Mouse (Mus musculus) 3T3-L1 (cell line): ENCODE measurements at regions not wholly inside any gene's neighbourhood (a gene's known extent, or its start where the extent isn't known, plus 50 kb on each side); places are given as distances from the start of the nearest gene placed in this dataset.
A peak's percentile ranks its signal among the peaks of the same experiment; 100 is the strongest.

Experiments used
- DNase-seq: peaks from one replicate; pipeline ENCODE4 v3.0.0-alpha.2; 2015; ENCODE audit warnings: low read depth, low spot score

DNA sequence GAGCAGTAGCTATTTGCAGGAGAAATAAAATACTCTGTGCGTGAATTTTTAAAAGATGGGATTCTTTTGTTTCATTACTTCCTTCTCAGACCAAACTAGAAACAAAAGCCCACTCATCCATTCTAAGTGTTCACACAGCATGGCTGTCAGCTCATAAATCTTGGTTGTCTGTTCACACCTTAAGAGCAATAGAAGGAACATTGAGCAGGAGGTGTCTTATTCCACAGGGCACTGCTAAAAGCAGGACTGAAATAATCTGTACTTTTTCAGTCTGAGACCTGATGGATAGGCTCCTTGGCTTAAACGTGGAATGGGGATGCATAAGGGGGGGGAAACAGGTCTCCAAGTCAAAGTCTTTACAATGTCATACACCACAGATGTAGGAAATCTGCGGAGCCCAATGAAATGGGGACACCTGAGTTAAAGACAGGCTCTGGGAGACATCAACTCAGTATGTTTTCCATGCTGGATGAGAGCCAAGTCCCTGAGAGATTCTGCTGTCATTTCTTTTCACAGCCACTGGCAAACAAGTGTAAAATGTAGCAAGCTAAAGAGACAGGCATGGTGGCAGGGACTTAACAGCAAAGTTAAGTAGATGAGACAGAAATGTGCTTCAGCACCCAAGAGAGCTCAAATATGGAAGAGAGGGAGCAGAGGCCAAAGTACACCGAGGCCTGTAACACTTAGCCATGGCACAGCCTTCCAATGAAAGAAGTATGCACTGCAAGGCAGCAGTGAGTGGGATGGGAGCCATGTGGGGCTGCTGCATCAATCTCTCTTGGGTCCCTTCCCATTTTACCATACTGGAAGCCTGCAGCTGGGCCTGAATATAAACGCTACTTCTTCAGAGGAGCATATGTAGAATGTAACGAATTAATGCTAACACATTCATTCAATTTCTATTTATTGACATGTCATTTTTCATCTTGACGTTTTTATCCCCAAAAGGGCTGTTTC lies 2492.0 kb upstream of the Gm7489 start:
- no peak for DNase-seq

DNA sequence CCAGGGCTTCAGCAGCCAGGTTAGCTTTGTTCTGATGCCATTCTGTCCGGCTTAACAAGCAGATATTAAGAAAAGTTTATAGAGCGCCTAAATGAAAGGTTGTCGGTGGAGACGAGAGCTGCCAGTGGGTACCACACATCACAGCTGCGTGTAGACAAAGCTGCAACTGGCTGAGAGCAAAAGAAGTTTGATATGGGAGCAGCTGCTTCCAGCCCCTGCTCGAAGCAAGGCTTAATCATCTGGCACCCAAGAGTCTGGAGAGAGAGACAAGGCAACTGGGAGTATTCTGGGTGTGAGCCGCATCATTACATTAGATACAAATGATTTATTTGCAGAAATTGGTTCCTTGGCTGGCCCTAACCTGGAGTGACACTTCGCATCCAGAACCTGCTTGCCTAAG lies 2488.7 kb upstream of the Gm7489 start:
- no peak for DNase-seq

DNA sequence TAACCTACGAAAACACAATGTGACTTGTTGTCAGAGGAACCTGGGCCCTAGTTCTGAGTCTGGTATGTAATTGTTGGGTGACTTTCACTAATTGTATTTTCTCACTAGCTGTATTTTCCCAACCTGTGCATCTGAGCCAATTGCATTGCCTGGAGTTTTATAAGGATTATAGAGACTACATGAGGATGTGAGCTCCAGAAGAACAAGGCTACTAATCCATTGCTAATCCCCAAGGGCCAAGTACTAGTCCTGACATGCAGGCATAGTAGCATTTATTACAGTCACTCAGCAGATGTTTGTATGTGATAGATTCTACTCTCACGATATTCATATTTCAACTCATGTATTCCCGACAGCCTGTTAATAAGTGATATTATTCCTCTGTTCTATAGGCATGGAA lies 2481.1 kb upstream of the Gm7489 start:
- no peak for DNase-seq

DNA sequence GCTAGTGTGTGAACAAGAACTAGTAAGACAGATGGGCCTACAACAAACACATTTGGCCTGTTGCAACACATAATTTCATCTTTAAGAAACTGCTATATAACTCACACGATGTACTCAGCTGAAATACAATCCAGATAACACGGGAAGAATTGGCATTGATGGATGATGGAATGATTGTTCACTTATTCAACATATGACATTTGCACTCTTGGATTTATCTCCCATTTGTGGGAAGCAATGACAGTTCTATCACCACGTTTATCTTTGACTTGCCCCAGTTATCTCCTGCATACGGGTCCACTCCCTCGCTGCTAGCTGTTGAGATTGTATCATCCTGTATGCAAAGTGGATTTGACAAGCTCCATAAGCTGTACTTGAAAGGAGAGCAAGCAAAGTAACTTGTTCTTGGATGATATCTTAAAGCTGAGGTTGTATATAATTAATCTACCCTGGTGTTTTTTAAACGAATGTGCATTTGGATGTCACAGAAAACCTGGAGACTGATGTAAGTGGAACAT lies 2474.9 kb upstream of the Gm7489 start:
- no peak for DNase-seq

DNA sequence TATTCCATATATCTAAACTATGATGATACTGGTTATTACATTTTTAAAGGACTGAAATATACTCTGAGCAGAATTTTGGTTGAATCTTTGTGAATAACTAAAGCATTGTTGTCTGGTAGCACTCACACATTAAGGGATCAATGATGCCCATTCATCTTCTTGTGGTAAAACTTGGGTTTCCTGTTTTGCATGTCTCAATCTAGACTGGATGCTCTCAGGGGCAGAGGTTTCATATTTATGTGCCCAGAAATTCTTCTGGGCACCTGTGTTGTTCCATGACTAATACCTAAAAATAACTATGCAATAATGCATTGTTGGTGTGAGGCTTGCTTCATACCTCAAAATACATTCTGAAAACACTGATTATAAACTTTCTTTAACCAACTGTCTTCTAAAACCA lies 2472.7 kb upstream of the Gm7489 start:
- DNase-seq = peak; percentile 48

DNA sequence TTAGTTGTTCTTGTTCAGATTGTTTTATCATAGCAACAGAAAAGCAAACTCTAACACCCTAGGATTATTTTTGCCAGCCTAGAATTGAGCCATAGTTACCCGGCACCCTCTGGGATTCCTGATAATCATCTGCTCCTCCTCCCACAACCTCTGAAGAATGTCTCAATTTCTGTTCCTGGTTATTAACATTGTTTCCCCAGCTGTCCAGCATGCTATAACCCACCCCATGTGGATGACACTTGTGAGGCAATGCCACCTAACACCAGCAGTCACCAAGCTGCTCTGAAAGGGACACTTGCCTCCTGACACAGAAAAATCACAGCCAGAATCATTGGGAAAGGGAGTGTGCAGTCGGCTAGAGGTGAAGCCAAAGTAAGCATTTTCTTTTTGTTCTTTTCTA lies 2442.1 kb upstream of the Gm7489 start:
- DNase-seq = no peak

DNA sequence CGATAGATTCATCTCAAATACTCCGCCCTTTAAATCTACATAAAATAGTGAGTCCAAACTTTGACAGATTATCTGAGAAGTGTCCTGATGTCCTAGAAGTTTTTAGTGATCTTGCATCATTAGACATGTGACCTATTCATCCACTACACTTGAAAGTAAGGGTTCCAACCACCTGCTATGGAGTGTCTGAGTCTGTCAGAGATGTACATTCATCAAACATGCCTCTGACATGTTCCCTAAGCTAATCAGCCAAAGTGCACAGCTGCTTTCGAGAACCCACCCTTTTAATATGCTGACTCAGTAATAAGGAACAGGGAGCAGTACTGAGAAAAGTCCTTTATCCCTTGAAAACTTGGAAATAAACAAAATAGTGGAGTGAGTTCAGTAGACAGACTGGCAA lies 2414.8 kb upstream of the Gm7489 start:
- DNase-seq = no peak

DNA sequence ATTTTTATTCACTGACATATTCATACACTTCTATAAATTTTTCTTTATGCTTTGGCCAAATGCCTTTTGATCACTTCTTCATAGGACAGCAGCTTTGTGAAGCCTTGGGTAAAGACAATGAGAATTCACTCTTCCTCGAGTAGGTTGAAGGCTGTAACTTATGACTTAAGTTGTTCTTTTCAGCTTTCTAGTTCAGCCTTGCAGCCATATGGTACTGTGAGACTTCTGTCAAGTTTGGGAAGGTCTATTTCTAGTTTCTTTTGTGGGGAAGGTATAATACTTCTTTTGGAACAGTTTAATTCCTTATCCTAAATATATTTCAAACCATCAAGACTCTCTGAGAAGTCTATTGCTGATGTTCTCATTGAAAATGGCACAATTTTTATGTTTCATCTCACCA lies 2413.6 kb upstream of the Gm7489 start:
- DNase-seq = no peak

DNA sequence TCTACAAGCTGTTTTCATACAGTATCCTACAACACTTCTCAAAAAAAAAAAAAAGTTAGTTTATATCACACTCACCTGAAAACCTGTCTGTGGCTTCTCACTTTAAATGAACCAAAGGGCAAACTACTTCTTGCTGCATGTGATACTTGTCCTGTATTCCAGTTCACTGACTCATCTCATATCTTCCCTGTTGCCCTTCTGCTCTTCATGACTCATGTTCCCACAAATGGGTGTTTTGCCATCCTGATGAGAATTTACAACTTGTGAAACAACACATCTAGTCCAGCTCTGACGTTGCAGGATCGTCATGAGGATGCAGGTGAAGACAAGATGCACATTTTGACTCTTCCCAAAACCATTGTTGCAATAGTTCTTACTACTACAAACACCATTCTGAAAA lies 2412.7 kb upstream of the Gm7489 start:
- DNase-seq = peak; percentile 75

DNA sequence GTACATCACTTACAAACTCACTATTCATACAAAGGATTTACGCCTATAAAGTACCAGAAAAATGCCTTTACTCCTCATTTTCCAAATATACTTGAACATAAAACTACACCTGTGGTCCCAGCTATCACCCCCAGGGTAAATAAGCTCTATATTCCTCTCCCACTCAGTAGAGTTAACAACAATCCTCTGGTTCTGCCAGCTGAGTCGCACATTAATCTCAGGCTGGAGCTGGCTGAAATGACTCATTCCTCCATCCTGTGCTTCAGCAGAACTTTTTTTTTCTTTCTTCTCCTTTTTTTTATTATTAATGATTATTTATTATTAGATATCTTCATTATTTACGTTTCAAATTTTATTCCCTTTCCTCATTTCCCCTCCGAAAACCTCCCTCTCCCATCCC lies 2402.8 kb upstream of the Gm7489 start:
- peak; percentile 76 for DNase-seq

DNA sequence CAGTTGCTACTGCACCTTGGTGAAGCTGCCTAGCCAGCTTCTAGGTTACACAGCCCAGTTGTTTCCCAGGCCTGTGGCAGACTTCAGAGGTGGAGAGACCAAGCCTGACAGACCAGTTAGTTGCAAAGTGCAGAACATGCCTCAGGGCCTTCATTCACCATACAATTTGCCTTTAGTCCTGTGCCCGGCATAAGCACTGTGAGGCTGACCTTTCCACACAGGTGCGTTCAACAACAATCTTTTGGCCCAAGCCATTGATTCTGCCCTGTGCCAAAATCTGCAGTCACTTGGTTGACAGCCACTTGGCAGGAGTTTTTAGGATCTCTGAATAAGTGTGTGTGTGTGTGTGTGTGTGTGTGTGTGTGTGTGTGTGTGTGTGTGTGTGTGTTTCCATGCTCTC lies 2400.5 kb upstream of the Gm7489 start:
- DNase-seq = no peak

DNA sequence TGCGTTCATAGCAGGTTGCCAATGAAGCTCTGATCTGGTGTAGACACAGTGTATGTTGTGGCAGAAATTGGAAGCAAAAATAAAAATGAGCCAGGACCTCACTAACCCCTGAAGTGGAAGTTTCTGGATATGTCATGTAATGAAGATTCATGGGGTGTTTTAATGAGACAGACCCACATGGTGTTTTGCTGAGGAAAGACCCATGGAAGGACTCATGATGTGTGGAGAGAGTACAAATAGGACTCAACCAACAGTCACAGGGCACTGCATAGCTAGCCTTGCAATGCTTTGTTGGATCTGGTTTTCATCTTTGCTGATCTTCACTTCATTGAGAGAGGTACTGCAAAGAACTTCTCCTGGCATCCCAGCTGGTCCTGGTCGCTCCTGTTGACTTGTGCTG lies 2399.2 kb upstream of the Gm7489 start:
- no peak for DNase-seq

DNA sequence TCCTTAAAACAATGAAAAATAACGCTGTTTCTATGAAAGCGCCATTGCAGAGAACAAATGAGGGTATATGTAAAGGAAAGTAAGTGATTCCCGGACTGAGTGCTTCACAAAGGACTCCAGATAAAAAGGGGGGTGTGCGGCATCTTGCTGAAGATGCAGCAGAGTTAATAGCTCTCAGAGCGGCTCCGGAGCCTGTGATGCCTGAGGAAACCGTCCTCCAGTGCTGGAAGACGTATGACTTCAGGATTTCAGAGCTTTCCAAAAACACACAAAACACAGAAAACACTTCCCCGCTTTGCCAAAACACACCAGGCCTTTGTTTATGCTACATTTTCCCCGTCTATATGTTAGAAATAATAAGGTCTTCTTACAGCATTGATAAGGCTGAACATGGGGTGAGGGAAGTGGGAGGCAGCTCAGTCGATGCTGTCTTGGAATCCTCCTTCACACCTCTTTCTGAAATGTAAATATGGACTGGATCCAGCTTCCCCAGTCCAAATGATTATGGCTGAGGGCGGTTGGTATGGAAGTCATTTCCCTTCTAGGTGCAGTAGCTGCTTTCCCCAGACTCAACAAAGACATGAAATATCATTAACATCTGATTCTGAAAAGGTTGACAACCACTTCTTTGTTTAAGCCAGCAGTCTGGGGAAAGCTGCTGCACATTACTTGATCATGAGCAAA lies 2382.5 kb upstream of the Gm7489 start:
- no peak for DNase-seq

DNA sequence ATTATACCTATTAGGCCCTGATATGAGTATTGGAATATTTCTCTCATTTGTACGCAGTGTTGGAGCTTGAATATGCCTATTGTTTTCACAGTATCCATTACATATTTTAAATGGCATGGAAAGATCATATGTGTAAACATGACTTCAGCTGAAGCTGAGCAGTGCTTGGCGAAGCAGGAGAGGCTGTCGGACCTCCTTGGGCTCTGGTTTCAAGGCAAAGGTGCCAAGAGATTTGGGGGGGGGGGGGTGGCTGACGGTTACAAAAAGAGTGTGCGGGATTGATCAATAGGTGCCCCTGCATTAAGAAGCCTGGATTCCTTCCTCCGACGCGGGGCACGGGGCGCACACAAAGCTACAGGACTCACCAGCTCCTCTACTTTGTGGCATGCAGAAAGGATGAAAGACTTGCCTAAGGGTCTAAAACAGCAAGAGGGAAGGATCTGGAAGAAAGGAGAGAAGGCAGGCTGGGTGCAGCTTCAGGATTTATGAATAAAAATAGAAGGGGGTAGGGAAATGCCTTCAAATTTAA lies 2381.9 kb upstream of the Gm7489 start:
- DNase-seq = no peak

DNA sequence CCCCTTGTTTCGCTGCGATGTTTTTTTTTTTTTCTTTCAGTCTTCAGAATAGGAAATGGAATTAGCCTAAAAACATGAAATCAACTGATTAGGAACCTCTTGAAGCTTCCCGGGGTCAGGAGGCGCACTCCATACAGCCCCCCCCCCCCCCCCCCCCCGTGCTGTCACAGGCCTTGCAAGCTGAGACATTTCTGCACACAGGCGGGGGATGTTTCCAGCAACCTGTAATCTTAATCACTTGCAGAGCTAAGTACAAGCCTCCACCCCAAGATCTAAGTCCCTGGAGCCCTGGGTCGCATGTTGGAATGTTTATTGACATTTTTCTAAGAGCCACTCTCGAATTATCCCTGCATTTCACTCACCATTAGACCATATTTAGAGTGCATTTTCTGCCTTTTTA lies 2381.4 kb upstream of the Gm7489 start:
- DNase-seq = no peak

DNA sequence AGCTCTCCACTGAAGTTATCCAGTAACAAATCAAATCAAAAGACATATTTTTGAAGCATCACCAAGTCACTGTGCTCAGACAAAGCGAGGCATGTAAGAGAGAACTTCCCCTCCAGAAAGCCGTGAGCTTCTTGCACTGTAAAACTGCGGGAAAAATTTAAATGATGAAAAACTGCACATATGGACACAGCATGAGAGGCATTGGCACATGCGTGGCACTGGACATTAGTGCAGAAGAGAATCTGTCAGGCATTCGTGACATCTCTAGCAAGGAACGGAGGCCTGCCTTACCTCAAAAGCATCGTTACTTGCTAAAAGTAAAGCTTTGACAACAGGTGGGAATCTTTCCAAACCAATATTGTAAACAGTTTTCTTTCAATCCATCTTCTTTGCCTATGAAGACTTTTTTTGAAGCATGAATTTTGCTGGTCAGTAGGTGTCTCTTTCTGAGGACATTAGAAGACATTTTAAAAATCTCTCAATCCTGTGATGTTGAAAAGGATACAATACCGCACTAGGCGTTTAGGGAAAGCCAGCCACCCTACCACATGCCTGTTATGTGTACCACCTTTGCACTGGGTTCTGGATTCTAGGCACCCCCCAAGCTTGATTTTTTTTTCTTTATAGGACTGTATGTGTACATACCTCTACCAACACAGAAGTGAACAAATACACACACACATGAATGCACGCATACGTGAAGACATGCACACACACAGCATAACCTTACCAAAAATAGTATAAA lies 2380.5 kb upstream of the Gm7489 start:
- DNase-seq = no peak

DNA sequence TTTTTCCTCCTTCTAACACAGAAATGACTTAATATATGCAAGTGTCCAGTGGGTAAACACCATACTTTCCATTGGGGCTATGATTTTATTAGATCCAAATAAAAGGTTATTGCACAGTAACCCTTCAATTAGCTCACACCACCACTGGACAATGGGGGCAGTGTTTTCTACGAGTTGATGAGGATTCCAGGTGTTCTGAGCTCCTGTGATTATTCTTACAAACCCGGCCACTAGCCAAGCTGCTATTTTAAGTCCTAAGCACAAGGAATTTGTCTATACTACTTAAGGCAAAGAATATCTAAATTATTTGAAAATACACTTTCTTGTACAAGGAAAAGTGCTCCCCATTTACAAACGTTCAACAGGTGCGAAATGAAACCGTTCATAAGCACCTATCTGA lies 2379.9 kb upstream of the Gm7489 start:
- DNase-seq = no peak

DNA sequence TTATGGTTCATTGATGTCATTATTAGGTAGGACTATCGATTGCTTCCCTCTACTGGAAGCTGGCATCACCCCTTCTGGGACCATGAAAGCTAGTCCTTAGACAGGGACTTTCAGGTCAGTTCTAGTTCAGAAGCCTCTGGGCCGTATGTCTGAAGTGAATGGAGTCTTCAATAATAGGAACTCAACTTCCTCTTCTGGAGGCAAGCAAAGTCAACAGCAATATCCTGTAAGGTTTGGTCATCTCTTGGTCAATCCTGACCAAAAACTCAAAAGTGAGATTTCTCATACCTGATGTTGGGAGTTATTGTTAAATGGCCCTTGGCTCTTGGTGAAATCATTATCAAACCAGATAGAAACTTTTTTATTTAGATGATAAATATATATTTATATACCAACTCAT lies 2377.6 kb upstream of the Gm7489 start:
- no peak for DNase-seq

DNA sequence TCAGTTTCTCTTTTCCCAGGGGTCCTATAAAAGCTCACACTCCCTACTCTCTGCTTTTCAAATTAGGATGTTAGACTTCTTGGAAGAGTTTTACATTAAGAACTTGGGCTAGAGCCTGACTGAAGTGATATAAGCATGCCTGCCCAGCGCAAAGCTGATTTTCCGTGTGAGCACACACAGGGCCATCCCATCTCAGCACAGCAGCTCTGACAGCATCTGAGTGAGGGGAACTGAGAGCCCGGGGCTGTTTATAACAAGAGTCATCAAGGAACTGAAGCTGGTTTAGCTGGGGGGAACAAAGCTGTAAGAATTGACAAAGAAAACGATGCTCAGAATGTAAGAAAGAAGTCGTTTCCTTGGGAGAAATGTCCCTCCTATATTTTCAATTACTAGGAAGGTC lies 2373.4 kb upstream of the Gm7489 start:
- DNase-seq = no peak

DNA sequence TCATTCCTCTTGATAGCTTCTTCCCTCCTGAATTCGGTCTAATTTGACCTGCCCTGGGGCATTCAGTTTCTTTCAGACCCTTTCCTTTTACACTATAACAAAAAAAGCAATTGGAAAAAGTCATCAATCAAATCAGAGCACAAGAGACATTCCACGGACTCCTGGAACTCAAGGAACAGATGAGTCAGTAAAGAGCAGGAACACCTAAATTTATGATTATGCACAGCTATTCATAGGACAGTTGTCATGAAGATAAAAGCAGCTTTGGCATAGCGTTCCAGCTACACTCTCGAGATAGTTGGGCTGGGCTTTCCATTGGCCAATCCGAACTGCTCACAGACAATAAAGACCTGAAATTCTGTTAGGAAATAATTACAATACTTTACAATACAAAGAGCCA lies 2348.4 kb upstream of the Gm7489 start:
- DNase-seq = peak; percentile 77

DNA sequence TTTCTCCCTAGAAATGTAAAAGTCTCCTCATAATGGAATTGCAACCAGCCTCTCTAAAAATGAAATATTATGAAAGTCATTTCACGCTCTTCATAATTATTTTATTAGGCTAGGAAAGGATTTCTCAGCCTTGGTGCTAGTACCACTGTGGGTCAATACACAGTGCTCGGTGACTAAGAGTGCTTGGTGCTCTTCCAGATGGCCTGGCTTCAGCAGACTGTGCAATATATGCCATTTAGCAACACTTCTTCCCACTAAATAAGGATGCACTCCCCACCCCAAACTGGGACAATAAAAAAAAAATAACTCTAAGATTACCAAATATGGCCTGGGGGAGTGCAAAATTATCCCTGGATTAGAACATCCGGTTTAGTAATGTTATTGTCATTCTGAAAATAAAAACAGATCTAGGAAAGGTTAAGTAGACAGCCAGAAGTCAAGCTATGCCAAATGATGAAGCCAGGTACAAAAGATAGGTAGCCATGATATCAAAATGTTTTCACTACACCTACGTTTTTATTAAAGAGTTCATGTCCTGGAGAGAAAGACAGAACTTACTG lies 2333.4 kb upstream of the Gm7489 start:
- DNase-seq = peak; percentile 50

DNA sequence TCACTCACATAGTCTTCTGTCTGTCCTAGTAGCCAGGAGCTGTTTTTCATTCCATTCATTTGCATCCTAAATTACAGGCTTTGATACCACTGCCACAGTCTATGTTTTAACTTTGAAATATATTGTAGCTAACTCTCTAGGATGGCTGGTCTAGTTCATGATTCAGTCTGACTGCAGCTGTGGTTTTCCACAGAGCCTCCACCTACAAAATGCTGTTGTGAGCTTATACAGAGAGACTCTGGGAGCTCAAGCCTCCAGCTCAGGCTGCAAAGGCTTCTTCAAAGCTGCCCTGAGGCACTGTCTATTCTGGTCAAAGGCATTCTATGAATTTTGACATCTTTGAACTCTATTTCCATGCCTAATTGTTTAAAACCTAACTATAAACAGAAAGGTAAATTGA lies 2326.5 kb upstream of the Gm7489 start:
- DNase-seq = no peak
